Mouse (Mus musculus): ENCODE results near the gene Gcsh.

Gene Gcsh

DNA sequence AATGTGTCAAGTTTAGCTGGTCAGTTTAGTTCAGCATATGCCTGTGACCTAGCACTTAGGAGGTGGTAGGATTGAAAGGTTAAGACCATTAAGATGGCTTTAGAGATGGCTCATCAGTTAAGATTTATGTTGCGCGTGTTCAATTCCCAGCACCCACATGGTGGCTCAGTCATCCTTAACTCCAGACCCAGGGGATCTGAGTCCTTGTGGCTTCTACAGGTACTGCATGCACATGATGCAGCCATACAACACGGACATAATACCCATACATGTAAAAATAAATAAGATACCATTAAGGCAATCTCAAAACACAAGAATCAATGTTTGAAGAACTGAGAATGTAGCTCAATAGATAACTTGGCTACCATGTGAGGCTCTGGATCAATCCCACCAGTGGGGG is 3.5 kb downstream of the Gcsh start:
- in situ Hi-C loops (cut with MboI; ENCODE audit: low pct_unique_long_range_greater_than_20kb in 1 of 2, low sequenced_read_pairs in 2 of 2, unreplicated experiment in 1 of 2) = loop anchor here in 1 of 2 experiments (10.0 kb wide), 1 partner anchor 105 kb away; no protein-coding TSS in a partner anchor

DNA sequence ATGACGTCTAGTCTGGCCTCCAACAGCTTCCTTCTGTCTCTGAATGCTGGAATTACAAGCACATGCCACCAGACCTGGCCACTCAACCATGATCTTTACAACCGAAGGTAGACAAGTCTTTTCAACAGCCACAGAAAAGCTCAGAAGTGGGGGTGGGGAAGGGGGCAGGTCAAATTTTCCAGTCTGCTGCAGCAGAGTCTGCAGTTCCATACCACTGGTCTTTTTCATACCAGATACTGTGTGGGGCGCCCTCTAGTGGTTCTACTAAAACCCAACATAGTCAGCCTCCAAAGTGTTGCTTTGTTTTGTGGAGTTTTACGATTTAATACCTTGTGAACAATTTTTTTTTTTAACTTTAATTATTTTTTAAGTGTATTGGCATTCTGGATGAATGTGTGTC is 13.2 kb downstream of the Gcsh start:
- in situ Hi-C loops (cut with MboI; ENCODE audit: low pct_unique_long_range_greater_than_20kb in 1 of 2, low sequenced_read_pairs in 2 of 2, unreplicated experiment in 1 of 2) = no loop called here

DNA sequence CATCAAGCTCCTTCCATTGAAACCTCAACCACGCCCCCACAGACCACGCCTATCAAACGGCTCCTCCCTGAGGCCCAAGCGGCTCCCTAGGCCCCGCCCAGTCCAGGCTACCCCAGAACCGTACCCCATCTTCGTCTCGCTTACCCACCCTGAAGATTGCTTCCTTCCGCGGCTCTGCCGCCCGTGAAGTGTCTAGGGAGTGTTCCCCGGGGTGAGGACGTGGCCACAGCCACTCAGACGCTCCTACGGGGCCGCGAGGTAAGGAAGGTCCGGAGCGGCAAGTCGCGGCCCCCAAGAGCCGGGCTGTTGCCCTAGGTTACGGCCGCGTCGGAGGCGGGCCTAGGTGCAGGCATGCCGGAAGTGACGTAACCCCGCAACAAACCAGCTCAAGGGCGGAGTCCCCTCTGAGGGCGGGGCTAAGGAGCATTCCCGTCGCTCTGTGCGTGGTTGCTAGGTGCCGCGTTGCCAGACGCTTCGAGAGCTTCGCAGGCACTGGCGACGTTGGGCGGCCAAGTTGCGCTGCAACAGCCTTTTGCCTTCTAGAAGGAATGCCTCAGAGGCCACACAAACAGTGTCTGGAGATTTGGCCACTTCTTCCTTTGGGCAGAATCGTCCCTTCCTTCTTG is 14.6 kb downstream of the Gcsh start, which contains the start of gene 1700030J22Rik:
Gene 1700030J22Rik, minus strand, starts transcription at position 329 of the 626 bp plus-strand sequence.
- in situ Hi-C loops (cut with MboI; ENCODE audit: low pct_unique_long_range_greater_than_20kb in 1 of 2, low sequenced_read_pairs in 2 of 2, unreplicated experiment in 1 of 2) = loop anchor here in 1 of 2 experiments (5.0 kb wide), 1 partner anchor 36 kb away; the partner anchor contains the start of gene Atmin

DNA sequence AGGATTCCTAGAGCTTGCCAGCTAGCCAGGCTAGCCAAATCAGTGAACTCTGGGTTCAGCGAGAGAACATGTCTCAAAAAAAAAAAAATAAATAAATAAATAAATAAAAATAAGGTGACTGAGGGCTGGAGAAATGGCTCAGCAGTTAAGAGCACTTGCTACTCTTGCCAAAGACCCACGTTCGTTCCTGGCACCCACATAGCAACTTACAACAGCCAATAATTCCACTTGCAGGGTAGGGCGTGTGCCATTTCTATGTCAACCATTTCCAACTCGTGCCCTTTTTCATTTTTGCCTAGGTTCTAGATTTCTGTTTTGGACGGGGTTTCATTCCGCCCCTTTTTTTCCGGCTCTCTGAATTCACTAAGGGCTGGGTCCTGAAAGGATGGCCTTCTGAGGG is 15.3 kb downstream of the Gcsh start:
- in situ Hi-C loops (cut with MboI; ENCODE audit: low pct_unique_long_range_greater_than_20kb in 1 of 2, low sequenced_read_pairs in 2 of 2, unreplicated experiment in 1 of 2) = loop anchor here in 1 of 2 experiments (5.0 kb wide), 1 partner anchor 36 kb away; the partner anchor contains the start of gene Atmin

DNA sequence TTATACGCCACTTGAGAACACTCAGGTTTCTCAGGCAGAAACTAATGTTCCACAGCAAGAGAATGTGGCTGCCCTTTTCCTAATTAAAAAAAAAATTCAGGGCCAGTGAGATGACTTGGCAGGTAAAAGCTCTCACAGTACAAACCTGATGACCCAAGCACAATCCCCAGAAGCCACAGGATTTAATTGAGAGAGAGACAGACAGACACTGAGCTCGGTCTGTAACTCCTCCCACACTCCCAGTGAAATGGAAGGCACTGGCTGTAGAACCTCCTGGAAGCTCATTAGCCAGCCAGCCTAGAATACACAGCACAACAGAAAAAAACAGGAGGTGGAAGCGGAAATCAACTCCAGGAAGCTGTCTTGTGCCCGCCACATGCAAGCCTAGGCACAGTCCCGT is 17.7 kb downstream of the Gcsh start:
- in situ Hi-C loops (cut with MboI; ENCODE audit: low pct_unique_long_range_greater_than_20kb in 1 of 2, low sequenced_read_pairs in 2 of 2, unreplicated experiment in 1 of 2) = loop anchor here in 1 of 2 experiments (5.0 kb wide), 1 partner anchor 33 kb away; the partner anchor contains the start of gene Atmin

DNA sequence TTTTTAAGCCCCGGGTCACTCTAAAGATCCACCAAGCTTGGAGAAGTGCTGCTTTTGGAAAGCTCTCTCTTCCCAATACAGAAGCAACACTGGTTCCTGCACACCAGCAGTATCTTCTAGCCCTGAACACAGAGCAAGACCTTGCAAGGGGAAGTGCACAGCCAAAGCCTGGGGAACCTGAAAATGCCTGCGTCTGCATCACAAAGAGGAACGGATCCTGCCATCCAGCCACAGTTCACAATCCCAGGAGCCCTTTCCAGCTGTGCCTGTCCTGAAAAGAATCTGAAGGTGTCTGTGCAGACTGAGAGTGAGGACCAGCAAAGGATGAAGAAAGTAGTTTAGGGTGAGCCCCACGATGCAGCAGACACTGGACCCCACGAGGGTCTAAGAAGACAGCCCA is 18.3 kb downstream of the Gcsh start:
- in situ Hi-C loops (cut with MboI; ENCODE audit: low pct_unique_long_range_greater_than_20kb in 1 of 2, low sequenced_read_pairs in 2 of 2, unreplicated experiment in 1 of 2) = loop anchor here in 1 of 2 experiments (5.0 kb wide), 1 partner anchor 33 kb away; the partner anchor contains the start of gene Atmin

DNA sequence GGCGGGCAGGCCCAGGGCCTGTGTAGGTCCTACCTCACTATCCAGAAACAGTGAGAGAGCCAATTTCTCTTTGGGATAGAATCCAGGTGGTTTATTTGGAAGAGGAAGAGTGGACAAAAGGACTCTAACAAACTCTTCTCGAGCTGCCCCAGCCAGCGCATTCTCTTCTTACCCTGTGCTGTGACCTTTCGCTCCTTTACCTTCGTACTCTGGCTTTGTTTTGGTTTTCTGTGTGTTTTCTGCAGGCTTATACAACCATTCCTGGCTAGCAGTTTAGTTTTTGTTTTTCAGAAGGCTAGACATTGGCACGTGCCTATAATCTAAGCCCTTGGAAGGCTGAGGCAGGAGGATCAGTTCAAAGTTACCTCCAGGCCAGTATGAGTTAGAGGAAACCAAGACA is 23.8 kb downstream of the Gcsh start:
- in situ Hi-C loops (cut with MboI; ENCODE audit: low pct_unique_long_range_greater_than_20kb in 1 of 2, low sequenced_read_pairs in 2 of 2, unreplicated experiment in 1 of 2) = no loop called here

DNA sequence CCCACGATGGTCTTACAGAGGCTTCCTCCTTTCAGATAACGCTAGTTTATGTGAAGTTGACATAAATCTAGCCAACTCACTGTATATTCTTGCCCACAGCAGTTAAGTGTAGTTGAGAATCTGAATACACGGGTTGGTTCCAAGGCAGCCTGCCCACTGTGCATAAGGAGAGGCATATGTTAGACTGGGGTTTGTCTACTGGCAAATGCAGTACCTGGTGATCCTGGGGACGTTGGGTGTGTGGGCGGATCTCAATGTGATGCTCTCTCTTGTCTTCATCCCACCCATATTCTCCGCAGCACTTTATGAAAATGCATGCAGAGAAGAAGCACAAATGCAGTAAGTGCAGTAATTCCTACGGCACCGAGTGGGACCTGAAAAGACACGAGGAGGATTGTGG is 38.9 kb downstream of the Gcsh start:
- in situ Hi-C loops (cut with MboI; ENCODE audit: low pct_unique_long_range_greater_than_20kb in 1 of 2, low sequenced_read_pairs in 2 of 2, unreplicated experiment in 1 of 2) = no loop called here

DNA sequence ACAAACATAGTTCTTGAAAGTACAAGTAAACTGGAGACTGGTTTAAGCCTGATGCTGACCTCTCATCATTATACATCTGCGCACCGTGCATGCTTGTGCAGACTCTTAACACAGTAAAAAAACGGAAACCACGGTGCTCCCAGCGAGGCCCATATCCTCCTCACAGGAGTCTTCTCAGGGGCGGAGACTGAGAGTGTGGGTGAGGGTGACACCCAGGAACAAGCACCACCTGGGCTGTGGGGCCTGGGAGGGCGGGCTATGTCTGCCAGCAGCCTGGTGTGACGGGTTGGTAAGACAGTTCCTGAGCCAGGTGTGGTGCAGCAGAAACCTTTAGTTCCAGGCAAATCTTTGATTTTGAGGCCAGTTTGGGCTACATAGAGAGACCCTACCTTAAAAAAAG is 40.9 kb downstream of the Gcsh start:
- in situ Hi-C loops (cut with MboI; ENCODE audit: low pct_unique_long_range_greater_than_20kb in 1 of 2, low sequenced_read_pairs in 2 of 2, unreplicated experiment in 1 of 2) = no loop called here

DNA sequence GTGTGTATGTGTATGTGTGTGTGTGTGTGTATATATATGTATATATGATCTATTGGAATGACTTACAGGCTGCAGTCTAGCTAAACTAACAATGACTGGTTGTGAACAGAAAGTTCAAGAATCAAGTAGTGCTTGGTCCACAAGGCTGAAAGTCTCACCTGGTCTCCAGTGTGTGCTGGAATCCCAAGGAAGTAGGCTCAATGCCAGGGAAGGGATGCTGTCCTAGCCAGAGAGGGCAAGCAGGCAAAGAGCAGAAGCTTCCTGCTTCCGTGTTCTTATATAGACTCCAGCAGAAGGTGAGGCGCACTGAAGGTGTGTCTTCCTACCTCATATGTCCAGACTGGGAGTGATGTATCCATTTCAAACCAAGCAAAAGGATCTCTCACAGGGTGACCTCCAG is 41.6 kb downstream of the Gcsh start:
- in situ Hi-C loops (cut with MboI; ENCODE audit: low pct_unique_long_range_greater_than_20kb in 1 of 2, low sequenced_read_pairs in 2 of 2, unreplicated experiment in 1 of 2) = no loop called here

DNA sequence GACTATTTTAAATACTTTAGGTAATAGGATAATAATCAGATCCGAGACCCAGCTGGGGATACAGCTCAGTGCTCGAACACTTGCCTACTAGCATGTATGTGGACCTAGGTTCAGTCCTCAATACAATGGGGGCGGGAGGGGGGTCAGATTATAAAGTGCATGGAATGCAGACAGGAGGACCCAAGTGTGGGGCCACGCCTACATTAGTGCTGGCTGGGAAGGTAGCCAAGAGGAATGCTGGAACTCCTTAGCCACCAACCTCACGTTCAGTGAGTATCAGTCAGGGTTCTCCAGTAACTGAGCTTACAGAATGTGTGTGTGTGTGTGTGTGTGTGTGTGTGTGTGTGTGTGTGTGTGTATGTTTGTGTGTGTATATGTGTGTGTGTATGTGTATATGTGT is 42.0 kb downstream of the Gcsh start:
- in situ Hi-C loops (cut with MboI; ENCODE audit: low pct_unique_long_range_greater_than_20kb in 1 of 2, low sequenced_read_pairs in 2 of 2, unreplicated experiment in 1 of 2) = no loop called here

DNA sequence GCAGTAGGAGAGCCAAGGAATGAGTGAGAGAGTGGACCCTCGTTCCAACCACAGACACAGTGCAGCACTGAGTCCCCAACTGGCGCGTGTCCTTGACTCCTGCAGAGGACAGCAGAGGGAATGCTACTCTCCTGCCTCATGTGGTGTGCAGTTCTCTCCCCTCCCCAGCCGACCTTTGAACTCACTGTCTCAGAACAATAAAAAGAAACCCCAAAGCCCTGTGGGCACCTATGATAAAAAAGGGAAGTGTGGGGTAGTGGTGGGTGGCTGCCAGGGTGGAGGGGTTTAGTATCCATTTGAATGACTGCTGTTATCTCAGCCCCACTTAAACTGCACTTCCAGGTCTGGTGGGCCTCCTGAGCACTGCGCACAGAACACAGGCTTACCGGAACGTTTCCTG is 45.7 kb downstream of the Gcsh start:
- in situ Hi-C loops (cut with MboI; ENCODE audit: low pct_unique_long_range_greater_than_20kb in 1 of 2, low sequenced_read_pairs in 2 of 2, unreplicated experiment in 1 of 2) = no loop called here

DNA sequence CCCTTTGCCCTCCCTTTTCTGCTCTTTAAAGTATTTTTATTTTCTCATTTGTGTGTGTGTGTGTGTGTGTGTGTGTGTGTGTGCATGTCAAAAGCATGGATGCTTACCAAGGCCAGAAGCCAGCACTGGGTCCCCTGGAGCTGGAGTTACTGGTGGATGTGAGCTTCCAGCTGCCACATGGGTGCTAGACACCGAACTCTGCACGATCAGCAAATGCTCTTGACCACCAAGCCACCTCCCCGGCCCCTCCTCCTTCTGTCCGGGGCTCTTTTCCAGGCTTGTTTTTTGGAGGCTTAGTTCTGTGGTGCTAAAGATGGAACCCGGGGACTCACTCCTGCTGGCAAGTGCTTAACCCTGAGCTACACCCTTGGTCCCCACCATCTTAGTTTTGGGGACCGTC is 46.5 kb downstream of the Gcsh start:
- in situ Hi-C loops (cut with MboI; ENCODE audit: low pct_unique_long_range_greater_than_20kb in 1 of 2, low sequenced_read_pairs in 2 of 2, unreplicated experiment in 1 of 2) = no loop called here

DNA sequence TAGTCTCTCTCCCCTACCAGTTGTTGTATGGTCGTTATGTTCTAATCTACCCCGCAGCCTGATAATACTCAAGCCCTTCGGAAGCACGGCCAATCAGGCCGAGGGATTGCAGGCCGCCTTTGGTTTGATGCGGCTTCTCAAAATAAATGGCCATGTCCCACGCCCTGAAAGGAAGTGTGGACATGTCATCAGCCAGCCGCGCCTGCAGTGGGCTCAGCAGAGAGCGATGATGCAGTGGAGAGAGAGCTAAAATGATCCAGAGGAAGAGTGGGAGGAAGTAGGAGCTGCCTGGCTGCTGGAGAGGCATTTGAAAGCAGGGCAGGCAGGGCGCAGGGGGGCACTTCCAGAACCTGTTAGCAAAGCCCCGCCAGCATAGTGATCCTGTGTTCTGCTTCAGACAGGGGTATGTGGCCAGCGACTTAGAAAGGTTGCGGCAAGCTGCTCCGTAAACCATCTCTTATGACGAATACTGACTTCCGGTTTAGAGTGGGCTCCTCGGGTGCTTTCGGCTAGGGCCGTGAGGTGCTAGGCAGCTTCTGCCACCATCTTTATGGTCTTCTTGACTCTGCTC is 47.0 kb downstream of the Gcsh start:
- in situ Hi-C loops (cut with MboI; ENCODE audit: low pct_unique_long_range_greater_than_20kb in 1 of 2, low sequenced_read_pairs in 2 of 2, unreplicated experiment in 1 of 2) = no loop called here

DNA sequence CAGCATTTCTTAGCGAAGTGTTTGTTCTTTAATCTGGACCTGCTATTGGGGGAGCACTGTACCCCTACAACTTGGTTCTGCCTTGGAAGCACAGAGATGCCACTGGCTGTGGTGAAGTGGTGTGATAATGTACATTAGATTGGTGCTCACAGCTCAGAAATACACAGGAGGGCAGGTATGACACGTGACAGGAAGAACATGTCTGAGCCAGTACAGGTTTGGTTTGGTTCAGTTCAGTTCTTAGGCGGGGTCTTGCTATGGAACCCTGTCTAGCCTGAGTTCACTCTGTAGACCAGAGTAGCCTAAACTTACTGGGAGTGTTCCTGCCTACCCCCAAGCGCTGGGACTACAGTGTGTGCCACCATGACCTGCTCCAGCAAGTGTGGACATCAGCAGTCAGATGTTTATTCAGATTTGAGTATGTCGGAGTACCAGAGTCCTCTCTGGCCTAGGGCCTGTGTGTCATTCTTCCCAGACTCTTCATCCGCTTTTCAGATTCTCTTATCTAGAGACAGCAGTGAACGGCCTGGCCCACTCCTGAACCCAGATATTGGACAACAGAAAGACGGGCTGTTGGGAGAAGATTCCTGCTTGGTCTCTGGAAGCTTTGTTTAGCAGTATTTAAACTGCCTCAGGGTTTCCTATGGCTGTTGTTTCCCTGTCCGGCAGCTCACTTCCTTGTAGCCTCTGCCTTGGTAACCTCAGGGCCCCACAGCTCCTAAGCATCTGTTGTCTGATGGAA is 48.0 kb downstream of the Gcsh start:
- in situ Hi-C loops (cut with MboI; ENCODE audit: low pct_unique_long_range_greater_than_20kb in 1 of 2, low sequenced_read_pairs in 2 of 2, unreplicated experiment in 1 of 2) = no loop called here

DNA sequence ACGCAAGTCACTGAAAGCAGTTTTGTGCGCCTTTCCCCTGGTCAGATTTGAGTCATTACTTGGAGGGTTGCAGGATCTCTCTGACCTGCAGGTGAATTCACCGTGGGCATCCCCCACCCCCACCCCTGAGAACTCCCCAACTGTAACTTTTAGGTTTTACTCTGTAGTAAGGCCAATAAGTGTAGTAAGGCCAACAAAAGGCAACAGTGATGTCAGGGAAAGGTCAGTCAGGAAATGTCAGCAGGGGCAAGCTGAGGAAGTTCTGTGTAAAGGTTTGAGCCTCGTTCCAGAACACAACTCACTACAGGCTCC is 49.0 kb downstream of the Gcsh start:
- in situ Hi-C loops (cut with MboI; ENCODE audit: low pct_unique_long_range_greater_than_20kb in 1 of 2, low sequenced_read_pairs in 2 of 2, unreplicated experiment in 1 of 2) = loop anchor here in 1 of 2 experiments (5.0 kb wide), 1 partner anchor 33 kb away; the partner anchor contains the start of gene 1700030J22Rik

DNA sequence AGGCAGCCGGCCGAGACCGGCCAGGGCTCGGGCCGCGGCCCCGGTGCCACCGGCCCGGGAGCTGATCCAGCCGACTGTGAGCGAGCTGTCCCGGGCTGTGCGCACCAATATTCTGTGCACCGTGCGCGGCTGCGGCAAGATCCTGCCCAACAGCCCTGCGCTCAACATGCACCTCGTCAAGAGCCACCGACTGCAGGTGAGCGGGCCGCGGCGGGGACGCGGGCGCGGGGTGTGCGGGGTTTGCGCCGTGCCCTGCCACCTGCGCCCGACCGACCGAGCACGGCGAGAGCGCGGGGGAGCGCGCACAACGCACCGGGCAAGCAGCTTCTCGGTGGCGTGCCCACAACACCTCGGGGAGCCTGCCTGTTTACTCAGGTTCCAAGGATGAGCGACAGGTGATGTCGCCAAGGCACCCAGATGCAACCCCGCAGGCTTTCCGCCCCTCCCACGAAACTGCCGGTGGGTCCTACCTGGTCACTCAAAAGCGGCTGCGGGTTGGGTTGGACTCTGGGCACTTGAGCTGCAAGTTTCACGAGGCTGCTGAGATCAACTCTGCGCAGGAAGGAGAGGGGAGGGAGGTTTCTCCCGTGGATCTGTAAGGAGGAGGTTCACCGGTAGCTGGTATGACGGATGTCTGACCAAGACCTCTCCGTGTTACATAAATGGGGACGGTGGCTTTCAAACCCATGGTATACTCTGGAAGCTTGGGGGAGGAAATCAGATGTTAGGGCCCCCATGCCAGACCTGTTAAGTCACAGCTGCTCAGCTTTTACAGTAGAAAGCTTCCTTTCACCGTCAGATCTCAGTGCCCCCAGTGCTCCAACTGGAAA is 49.6 kb downstream of the Gcsh start:
- in situ Hi-C loops (cut with MboI; ENCODE audit: low pct_unique_long_range_greater_than_20kb in 1 of 2, low sequenced_read_pairs in 2 of 2, unreplicated experiment in 1 of 2) = loop anchor here in 1 of 2 experiments (5.0 kb wide), 1 partner anchor 34 kb away; the partner anchor contains the start of gene 1700030J22Rik

DNA sequence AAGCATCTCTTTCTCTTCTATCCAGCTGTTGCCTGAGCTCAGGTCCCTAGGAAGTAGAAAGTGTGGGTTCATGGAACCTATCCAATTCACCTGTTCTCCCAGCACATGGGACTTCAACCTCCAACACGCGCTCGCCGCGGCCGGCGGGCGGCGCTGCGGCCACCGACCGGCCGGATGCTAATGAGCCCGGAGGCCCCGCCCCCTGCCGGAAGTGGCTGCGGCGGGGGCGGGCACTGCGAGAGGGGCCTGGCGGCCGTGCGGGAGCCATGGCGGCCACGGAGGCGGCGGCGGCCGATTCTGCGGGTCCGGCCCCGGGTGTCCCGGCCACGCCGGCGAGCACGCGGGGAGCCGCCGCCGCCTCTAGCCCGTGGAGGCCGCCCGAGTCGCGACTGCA is 50.2 kb downstream of the Gcsh start, which contains the start of gene Atmin:
Gene Atmin, plus strand, starts transcription at position 233 of the 394 bp plus-strand sequence.
- in situ Hi-C loops (cut with MboI; ENCODE audit: low pct_unique_long_range_greater_than_20kb in 1 of 2, low sequenced_read_pairs in 2 of 2, unreplicated experiment in 1 of 2) = loop anchor here in 1 of 2 experiments (5.0 kb wide), 1 partner anchor 34 kb away; the partner anchor contains the start of gene 1700030J22Rik
